ENCODE assay signal across 16 mouse cellular contexts in genomic region chr2:7493420-7493819, GRCm38 (mm10).
"Had no signal": no experiment of that assay in that cellular context is flagged by ENCODE, and none has a peak within 500 bp of the region (broad histone marks: within the 10 kb centered on the region; RNA-seq: fewer than 3 reads in every experiment).

No protein-coding gene starts in this region.

- H3K36me3 ChIP-seq: lung, embryonic 15.5 days; midbrain, embryonic 13.5 days; midbrain, embryonic 15.5 days; neural tube, embryonic 12.5 days; stomach, embryonic 15.5 days had no signal

- H3K4me1 ChIP-seq: lung, embryonic 15.5 days; megakaryocyte, embryonic 14.5 days; midbrain, embryonic 13.5 days; midbrain, embryonic 15.5 days; neural tube, embryonic 12.5 days; stomach, embryonic 15.5 days had no signal

- H3K27me3 ChIP-seq: lung, embryonic 15.5 days; megakaryocyte, embryonic 14.5 days; midbrain, embryonic 13.5 days; midbrain, embryonic 15.5 days; neural tube, embryonic 12.5 days; stomach, embryonic 15.5 days had no signal

- H3K9ac ChIP-seq: lung, embryonic 15.5 days; midbrain, embryonic 13.5 days; midbrain, embryonic 15.5 days; neural tube, embryonic 12.5 days; stomach, embryonic 15.5 days had no signal

- H3K9me3 ChIP-seq: lung, embryonic 15.5 days; midbrain, embryonic 13.5 days; midbrain, embryonic 15.5 days; neural tube, embryonic 12.5 days; stomach, embryonic 15.5 days had no signal

- H3K4me3 ChIP-seq: lung, embryonic 15.5 days; megakaryocyte, embryonic 14.5 days; midbrain, embryonic 13.5 days; midbrain, embryonic 15.5 days; neural tube, embryonic 12.5 days; stomach, embryonic 15.5 days had no signal

- H3K4me2 ChIP-seq: lung, embryonic 15.5 days; midbrain, embryonic 11.5 days; midbrain, embryonic 13.5 days; midbrain, embryonic 15.5 days; neural tube, embryonic 12.5 days; stomach, embryonic 15.5 days had no signal

- DNase-seq: lung, adult 2 months; lung, postnatal 14 days; lung, postnatal 36 days; right cerebral cortex, postnatal 14 days; thymus, adult 18-20 months; thymus, postnatal 14 days; thymus, postnatal 36 days had no signal

- ATAC-seq: lung, postnatal 0 days; midbrain, embryonic 13.5 days; midbrain, embryonic 15.5 days had no signal

- H3K27ac ChIP-seq: lung, embryonic 15.5 days; macrophage; midbrain, embryonic 13.5 days; midbrain, embryonic 15.5 days; neural tube, embryonic 12.5 days; stomach, embryonic 15.5 days had no signal
